Mouse (Mus musculus) C2C12 (cell line): Measurements from ENCODE around the gene Dppa1. TPM values are rescaled to one million over a fixed set of nuclear protein-coding genes. Genes with fewer than 3 reads are reported as not detected.
"Not testable (repeated sequence)": the region's sequence is repeated elsewhere in the genome, so short reads cannot be mapped to it uniquely, and the experiment has no call there.

ENCODE experiments used
- H3K27me3 ChIP-seq: one replicate; pipeline ENCODE4 v1.6.1; 2011; ENCODE audit not compliant: control insufficient read depth, insufficient read depth, insufficient read length
- H3K36me3 ChIP-seq: one replicate; pipeline ENCODE4 v1.6.1; 2011; ENCODE audit not compliant: control insufficient read depth, insufficient read depth
- H3K4me3 ChIP-seq: one replicate; pipeline ENCODE4 v1.5.1; 2011; ENCODE audit warnings: mild to moderate bottlenecking, control low read depth; ENCODE audit not compliant: poor library complexity, insufficient read depth, severe bottlenecking
- H3K79me2 ChIP-seq: one replicate; pipeline ENCODE4 v1.6.1; 2011; ENCODE audit not compliant: control insufficient read depth, insufficient read depth
- H3K79me3 ChIP-seq: one replicate; pipeline ENCODE4 v1.6.1; 2011; ENCODE audit warnings: low read depth, control low read depth
- H3ac ChIP-seq: one replicate; pipeline ENCODE3; 2011; ENCODE audit warnings: low read depth; ENCODE audit not compliant: control insufficient read depth, insufficient read length
- CEBPB ChIP-seq: IDR thresholded peaks from one replicate; pipeline ENCODE4 v1.6.1; 2011; ENCODE audit warnings: low read depth, mild to moderate bottlenecking, control low read depth, moderate library complexity
- CTCF ChIP-seq: IDR thresholded peaks from one replicate; pipeline ENCODE4 v1.5.1; 2011; ENCODE audit not compliant: control insufficient read depth, insufficient read depth, insufficient read length
- FOSL1 ChIP-seq: IDR thresholded peaks from one replicate; pipeline ENCODE4 v1.8.0; 2011; ENCODE audit warnings: mild to moderate bottlenecking, low read length; ENCODE audit not compliant: poor library complexity, insufficient read depth, severe bottlenecking
- MAX ChIP-seq: IDR thresholded peaks from one replicate; pipeline ENCODE4 v1.6.1; 2011; ENCODE audit warnings: mild to moderate bottlenecking, control low read depth
- MYOD1 ChIP-seq: IDR thresholded peaks from one replicate; pipeline ENCODE4 v1.6.1; 2011; ENCODE audit warnings: low read depth; ENCODE audit not compliant: control insufficient read depth, insufficient read length
- MYOG ChIP-seq: IDR thresholded peaks from one replicate; pipeline ENCODE4 v1.6.1; 2011; ENCODE audit not compliant: control insufficient read depth, insufficient read length; ENCODE audit errors: extremely low read depth
- USF1 ChIP-seq: IDR thresholded peaks from one replicate; pipeline ENCODE4 v1.6.1; 2011; ENCODE audit warnings: low read depth, mild to moderate bottlenecking, control low read depth, moderate library complexity
- polyA plus RNA-seq: library from polyadenylated mRNA; unstranded; fragments of >200 nt; fragmentation: generic; extraction: Trizol; gene quantifications from one replicate; pipeline ENCODE4 v1.2.1, GENCODE M21; 2012; ENCODE audit warnings: missing spikeins

The Dppa1 gene
- polyA plus RNA-seq, 1 experiment, result not detected

DNA sequence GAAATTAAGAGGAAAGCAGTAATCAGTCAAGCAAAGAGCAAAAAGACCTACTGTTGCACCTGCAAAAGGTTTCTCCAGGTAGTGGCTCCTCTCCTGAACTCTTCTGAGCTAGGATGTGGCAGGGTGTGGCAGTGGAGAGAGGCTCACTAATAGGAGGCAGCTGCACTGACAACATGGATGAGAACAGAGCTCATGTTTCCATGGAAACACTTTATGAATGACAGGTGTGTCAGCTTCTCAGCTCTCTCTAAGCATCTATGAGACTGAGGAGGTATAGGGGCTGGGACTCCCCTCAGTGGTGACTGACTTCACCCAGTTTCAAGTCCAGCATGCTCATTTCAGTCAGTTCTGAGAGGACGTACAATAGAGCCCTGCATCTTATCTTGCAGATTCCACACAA lies 15.8 kb upstream of the Dppa1 start:
- Histone ChIP-seq H3K79me2 (no peaks in the 10 kb centered on the region), H3K27me3 (no peaks in the 10 kb centered on the region), H3K79me3 (no peaks in the 10 kb centered on the region), H3K4me3 (no peak overlapping the region), H3ac (no peak overlapping the region), H3K36me3 (no peaks in the 10 kb centered on the region)
- TF ChIP-seq MYOG, result no peak
- TF ChIP-seq CTCF, result no peak
- TF ChIP-seq FOSL1, result no peak
- TF ChIP-seq MYOD1, result no peak
- TF ChIP-seq CEBPB, result no peak
- no peak for TF ChIP-seq MAX
- TF ChIP-seq USF1, result no peak

GRCm38 (mm10) chr11:46636568-46636967 lies 7.5 kb upstream of the Dppa1 start:
- Histone ChIP-seq H3K79me2 (no peaks in the 10 kb centered on the region), H3K36me3 (no peaks in the 10 kb centered on the region), H3K79me3 (no peaks in the 10 kb centered on the region), H3K4me3 (no peak overlapping the region), H3ac (no peak overlapping the region), H3K27me3 (no peaks in the 10 kb centered on the region)
- TF ChIP-seq MAX (no peak), CEBPB (no peak), USF1 (no peak), CTCF (no peak), FOSL1 (no peak)

- not testable (repeated sequence) for H3K79me2 ChIP-seq, H3ac ChIP-seq, H3K79me3 ChIP-seq, H3K27me3 ChIP-seq, H3K36me3 ChIP-seq, H3K4me3 ChIP-seq
These were observed 6.5 kb upstream of the Dppa1 start for GRCm38 (mm10) chr11:46635516-46635915.

DNA sequence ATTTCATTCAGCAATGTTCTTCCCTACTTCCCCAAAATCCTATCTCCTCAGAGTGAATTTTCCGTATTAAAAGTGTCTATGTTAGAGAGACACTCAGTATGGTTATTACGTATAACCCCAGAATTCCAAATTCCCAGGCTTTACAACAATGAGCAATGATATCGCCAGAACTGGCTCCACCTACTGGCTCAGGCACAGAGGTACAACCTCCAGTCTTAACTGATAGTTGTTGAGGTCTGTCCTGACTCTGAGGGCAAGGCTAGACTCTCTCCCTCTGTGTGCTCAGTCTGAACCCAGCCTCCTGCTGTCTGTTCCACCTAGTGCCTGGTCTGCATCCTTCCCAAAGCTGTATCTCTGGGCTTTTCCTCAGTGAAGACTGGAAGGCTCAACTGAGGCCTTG lies 2.6 kb upstream of the Dppa1 start:
- Histone ChIP-seq H3K36me3 (no peaks in the 10 kb centered on the region), H3K79me3 (no peaks in the 10 kb centered on the region), H3K27me3 (no peaks in the 10 kb centered on the region), H3ac (no peak overlapping the region), H3K79me2 (no peaks in the 10 kb centered on the region), H3K4me3 (no peak overlapping the region)
- TF ChIP-seq CEBPB (no peak), CTCF (no peak), USF1 (no peak), MYOG (no peak), MYOD1 (no peak), FOSL1 (no peak), MAX (no peak)

- no peaks in the 10 kb centered on the region for H3K36me3 ChIP-seq
- H3ac ChIP-seq, result no peak overlapping the region
- no peaks in the 10 kb centered on the region for H3K27me3 ChIP-seq
- no peaks in the 10 kb centered on the region for H3K79me2 ChIP-seq
- TF ChIP-seq MYOD1 (no peak), MAX (no peak), CEBPB (no peak), MYOG (no peak), CTCF (no peak), USF1 (no peak), FOSL1 (no peak)
- H3K79me3 ChIP-seq, result no peaks in the 10 kb centered on the region
- H3K4me3 ChIP-seq, result no peak overlapping the region
These were observed 8.5 kb downstream of the Dppa1 start for GRCm38 (mm10) chr11:46620414-46621168.

DNA sequence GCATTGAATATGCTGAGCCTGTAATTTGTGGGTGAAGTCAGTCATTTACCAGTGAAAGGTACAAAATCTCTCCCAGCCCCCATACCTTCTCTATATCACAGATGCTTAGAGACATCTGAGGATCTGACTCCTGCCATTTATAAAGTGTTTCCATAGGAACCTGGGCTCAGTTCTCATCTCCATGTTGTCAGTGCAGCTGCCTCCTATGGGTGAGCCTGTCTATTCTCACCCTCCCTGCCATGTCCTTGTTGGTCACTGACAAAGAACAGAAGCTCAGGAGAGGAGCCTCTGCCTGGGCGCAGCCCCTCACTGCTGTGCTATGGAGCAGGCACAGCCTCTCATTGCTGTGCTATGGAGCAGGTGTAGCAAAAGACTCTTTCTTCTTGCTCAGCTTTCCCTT lies 9.1 kb downstream of the Dppa1 start:
- TF ChIP-seq USF1 (no peak), FOSL1 (no peak), CTCF (no peak), CEBPB (no peak), MYOD1 (no peak), MYOG (no peak), MAX (no peak)
- no peaks in the 10 kb centered on the region for H3K27me3 ChIP-seq
- no peaks in the 10 kb centered on the region for H3K79me2 ChIP-seq
- H3K79me3 ChIP-seq, result no peaks in the 10 kb centered on the region
- H3ac ChIP-seq, result no peak overlapping the region
- no peak overlapping the region for H3K4me3 ChIP-seq
- H3K36me3 ChIP-seq, result no peaks in the 10 kb centered on the region
